Mouse (Mus musculus) frontal cortex, adult (tissue): ENCODE measurements at regions not wholly inside any gene's neighbourhood (a gene's known extent, or its start where the extent isn't known, plus 50 kb on each side); places are given as distances from the start of the nearest gene placed in this dataset.

ENCODE experiments used
- ATAC-seq: cut with Nextera tagmentation; 2 replicates; pipeline ENCODE4 v1.9.2; 2017; ENCODE audit warnings: mild to moderate bottlenecking, moderate library complexity, mixed read lengths; ENCODE audit not compliant: low TSS enrichment

DNA sequence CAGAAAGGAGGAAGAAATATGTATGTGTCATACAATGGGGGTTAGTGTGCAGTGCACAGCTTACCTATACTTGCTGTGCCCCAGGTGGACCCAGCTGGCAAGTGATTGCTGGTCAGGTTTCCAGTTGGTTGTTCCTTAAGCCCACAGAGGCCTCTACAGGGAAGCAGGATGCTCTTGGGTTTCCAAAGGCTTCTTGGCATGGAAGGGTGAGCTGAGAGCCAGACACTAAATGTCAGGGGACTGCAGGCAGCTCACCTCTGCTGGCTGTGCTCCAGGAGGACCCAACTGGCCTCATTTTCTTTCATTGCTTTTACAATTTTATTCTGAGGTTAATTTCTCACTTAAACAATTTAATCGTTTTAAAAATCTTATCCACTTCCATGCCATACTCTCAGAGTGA, 108.1 kb downstream of the Gm10184 start:
- no peak for ATAC-seq

DNA sequence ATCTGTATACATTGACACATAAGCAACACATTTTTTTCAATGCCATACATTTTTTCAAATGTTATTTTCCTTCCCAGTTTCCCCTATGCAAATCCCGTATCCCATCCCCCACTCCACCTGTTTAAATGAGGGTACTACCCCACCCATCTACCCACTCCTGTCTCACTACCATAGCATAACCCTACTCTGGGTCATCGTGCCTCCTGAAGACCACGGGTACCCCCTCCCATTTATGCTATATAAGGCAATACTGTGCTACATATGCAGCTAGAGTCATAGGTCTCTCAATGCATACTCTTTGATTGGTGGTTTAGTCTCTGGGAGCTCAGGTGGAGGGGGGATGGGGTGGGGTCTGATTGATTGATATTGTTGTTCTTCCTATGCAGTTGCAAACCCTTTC, 132.7 kb downstream of the Gm10184 start:
- ATAC-seq: no peak

DNA sequence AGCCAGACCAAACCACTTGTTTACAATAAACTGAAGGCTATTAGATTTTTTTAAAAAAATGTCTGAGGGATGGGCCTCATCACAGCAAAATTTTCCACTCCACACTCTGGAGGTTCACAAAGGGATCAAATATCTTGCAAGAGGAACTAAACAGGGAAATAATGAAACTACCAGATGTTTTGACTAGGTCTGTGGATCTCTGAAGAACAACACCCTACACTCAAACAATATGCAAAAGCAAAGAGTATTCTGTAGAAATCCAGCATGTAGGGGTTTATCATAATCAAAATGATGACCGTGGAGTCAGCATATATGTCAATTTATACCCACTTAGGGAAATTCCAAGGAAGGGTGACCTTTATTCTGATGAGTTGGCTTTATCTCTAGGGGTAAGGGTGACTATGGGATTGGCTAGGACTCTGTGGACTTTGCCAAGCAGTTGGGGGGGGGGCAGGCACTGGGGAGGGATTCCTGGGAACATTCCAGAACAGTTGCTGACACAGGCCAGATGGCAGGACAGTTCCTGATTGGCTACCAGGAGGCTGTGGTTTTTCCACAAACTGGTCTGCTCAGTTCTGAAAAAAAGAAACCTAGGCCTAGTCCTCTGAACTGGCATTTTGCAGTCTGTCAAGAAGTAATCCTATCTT, 143.9 kb downstream of the Gm10184 start:
- ATAC-seq: no peak

DNA sequence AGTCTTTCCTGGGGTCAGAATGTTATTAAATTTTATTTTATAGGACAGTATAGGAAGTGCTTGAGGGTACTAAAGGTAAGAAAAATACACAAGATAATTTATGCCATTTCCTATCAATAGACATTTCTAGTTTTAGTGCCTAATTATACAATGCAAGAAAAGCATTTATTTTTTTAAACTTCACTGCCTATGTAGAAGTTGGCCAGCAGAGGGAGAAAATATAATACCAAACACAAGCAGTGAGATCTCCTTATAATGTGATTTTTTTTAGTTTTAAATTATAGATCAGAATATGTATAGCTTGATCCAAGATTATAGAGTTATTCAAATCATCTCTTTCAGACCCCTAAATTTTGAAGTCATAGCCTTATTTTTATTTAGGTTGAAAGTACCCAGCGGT, 172.8 kb downstream of the Gm10184 start:
- no peak for ATAC-seq

DNA sequence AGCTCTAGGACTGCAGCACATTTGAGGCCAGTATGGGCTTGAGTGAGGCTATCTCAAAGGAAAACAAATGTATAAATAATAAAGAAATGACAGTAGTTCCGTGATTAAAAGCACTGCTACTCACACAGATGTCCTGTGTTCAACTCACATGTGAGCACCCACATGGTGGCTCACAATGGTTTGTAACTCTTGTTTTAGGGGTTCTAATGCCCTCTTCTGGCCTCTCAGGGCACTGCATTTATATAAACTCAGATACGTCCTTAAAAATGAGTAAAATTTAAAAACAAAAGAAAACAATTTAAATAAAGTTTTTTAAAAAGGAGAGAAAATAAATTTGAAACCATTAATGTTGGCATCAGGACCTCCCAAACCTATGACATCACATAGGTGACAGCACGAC, 184.7 kb downstream of the Gm10184 start:
- ATAC-seq: no peak

DNA sequence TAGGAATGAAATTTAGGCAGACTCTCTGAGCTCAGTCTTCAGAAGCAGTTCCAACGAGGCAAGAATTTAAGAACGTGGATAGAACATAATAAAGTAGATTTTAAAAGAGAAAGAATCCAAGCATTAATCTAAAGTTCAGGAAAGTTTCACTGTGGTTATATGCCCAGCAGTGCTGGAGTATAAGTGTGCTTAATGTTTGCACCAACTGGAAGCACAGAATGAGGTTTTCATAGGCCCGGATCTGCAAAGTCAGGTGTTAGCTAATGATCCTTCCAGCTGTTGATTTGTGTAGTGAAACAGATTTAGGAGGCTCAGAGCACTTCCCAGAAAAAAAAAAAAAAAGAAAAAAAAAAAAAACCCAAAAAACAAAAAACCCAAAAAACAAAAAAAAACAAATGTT, 228.5 kb downstream of the Gm10184 start:
- no peak for ATAC-seq

DNA sequence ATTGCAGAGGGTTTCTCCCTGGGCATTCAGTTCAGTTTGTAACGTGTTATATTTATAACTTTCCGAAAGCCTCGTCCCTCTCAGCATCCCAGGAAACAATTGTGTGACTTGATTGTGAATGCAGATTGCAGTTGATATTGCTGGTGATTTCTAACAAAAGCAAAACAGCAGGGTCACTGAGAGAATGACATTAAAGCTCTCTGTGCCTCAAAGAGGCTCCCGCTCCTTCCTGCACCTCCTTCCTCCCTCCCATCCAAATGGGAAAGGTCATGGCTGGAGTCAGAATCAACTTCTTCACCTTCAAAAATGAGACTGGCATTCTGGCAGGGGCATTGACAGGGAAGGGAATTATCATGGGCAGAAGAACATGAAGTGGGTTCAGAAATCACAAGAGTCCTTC, 251.9 kb downstream of the Gm10184 start:
- ATAC-seq: no peak

DNA sequence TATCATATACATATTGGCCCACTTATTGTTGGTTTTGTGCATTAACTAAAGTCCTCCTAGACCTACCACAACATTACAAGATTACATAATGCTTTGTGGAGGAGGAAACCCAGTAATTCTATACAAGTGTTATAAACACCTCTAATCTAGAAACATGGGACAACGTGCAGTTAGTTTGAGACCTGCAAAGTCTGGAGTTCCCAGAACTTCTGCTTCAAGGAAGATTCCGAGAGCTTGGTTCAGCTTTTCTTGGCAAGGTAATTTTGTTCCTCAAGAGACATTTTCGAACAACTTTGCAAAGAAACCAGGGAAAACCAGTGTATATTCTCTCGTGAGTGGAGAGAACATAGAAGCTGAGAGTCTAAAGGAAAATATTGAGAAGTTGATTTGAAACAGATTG, 254.0 kb downstream of the Gm10184 start:
- ATAC-seq: peak; percentile 44; the same call in 1 of the 2 replicates

DNA sequence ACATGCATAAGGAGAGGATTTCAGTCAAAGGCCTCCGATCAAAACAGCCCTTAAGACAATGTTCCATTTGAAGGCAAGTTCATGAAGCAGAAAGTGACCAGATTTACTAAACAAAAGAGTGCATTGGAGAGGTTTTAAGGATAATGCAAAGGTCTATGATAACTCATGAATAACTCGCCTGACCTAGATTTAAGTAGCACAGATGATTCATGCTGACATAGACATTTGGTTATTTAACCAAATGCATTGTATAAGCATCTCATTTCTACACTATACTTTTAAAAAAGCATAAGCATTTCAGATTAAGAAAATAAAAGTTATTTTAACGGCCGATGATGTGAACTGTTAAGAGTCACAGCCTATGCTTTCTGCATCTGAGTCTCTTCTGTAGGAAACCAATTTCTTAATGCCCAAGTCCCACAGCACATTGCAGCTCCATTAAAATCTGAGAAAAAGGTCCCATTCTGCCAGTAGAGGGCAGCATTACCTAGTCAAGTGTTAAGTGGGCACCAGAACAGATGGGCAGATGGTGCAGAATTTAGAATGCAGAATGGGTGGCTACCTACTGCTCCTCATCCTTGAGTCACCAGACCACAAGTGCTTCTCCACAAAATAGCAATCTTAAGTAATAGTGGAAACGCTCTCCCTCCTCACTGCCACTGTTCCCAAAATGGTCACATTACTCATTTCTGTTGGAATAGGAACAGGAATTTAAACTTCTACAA, 256.0 kb downstream of the Gm10184 start:
- peak; percentile 96 for ATAC-seq

DNA sequence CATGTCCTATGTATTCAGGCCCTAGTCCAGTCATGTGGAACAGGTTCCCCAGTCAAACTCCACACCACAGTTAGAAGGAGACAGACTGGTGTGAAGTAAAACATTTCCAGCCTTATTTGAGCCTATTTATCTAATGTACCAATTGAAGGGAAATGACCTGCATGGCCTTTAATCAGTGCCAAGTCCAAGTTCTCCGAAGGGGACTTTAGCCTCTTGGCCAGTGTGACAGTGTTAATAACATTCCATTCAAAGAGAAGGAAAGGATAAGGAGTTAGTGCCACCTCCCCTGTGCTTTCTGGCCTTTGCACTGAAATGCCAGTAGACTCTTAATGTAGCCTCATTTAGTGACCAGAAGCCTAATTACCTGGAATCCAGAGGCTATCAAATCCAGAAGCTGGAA, 264.2 kb downstream of the Gm10184 start:
- ATAC-seq: no peak
